Mouse (Mus musculus) hindbrain, embryonic 16.5 days (tissue): ENCODE measurements around the gene Icam2. TPM values are rescaled to one million over a fixed set of nuclear protein-coding genes. Genes with fewer than 3 reads are reported as not detected.

Source experiments
- ATAC-seq: fragments of 200-750 bp; cut with Nextera tagmentation; 2 replicates; pipeline ENCODE4 v1.8.0; 2017; ENCODE audit warnings: moderate TSS enrichment, moderate library complexity
- H3K27ac ChIP-seq: fragments of 300-500 bp; sonication (generic); 2 replicates; pipeline ENCODE4 v1.5.1; 2014; ENCODE audit warnings: low read depth, mild to moderate bottlenecking, control low read depth, low read length, moderate library complexity
- H3K27me3 ChIP-seq: fragments of 300-500 bp; sonication (generic); replicated peaks from 2 replicates; pipeline ENCODE4 v1.6.1; 2014; ENCODE audit warnings: low read length; ENCODE audit not compliant: control insufficient read depth, insufficient read depth
- H3K36me3 ChIP-seq: fragments of 300-500 bp; sonication (generic); 2 replicates; pipeline ENCODE4 v1.6.1; 2014; ENCODE audit warnings: mild to moderate bottlenecking, low read length, moderate library complexity, mixed read lengths; ENCODE audit not compliant: control insufficient read depth, insufficient read depth
- H3K4me1 ChIP-seq: fragments of 300-500 bp; sonication (generic); 2 replicates; pipeline ENCODE4 v1.6.1; 2014; ENCODE audit warnings: low read depth, low read length; ENCODE audit not compliant: control insufficient read depth, insufficient read depth
- H3K4me2 ChIP-seq: fragments of 300-500 bp; sonication (generic); 2 replicates; pipeline ENCODE4 v1.6.1; 2014; ENCODE audit warnings: mild to moderate bottlenecking, low read length, control low read depth, moderate library complexity
- H3K4me3 ChIP-seq: fragments of 300-500 bp; sonication (generic); 2 replicates; pipeline ENCODE4 v1.5.1; 2014; ENCODE audit warnings: mild to moderate bottlenecking, low read length, control low read depth, moderate library complexity
- H3K9ac ChIP-seq: fragments of 300-500 bp; sonication (generic); 2 replicates; pipeline ENCODE4 v1.6.1; 2014; ENCODE audit warnings: low read depth, mild to moderate bottlenecking, control low read depth, low read length, moderate library complexity
- H3K9me3 ChIP-seq: fragments of 300-500 bp; sonication (generic); 2 replicates; pipeline ENCODE4 v1.6.1; 2014; ENCODE audit warnings: mild to moderate bottlenecking, low read length, moderate library complexity; ENCODE audit not compliant: control insufficient read depth
- WGBS: fragments of 180-500 bp; shearing (Covaris S2); extraction: QIAGEN DNeasy Blood & Tissue Kit; methylation state at CpG from one replicate; pipeline ENCODE4 v1.1.7; 2014; 5-methylcytosine and 5-hydroxymethylcytosine counted together
- polyA plus RNA-seq: library from polyadenylated mRNA; unstranded; fragments of >200 nt; fragmentation: Nextera tagmentation; extraction: Ambion mirVana; gene quantifications from 2 replicates; pipeline ENCODE4 v1.2.1, GENCODE M21; 2015

Icam2 gene
- polyA plus RNA-seq, 1 experiment from 2014 or later, result 15.1 TPM

GRCm38 (mm10) chr11:106364712-106365111 is 23.2 kb downstream of the Icam2 start:
- Histone ChIP-seq H3K4me1 (peaks cover 5% of the 10 kb centered on the region; the same call in 1 of the 2 replicates), H3K36me3 (no peaks in the 10 kb centered on the region), H3K27ac (no peak overlapping the region), H3K4me2 (no peak overlapping the region), H3K27me3 (no peaks in the 10 kb centered on the region), H3K9ac (no peak overlapping the region), H3K4me3 (no peak overlapping the region), H3K9me3 (no peaks in the 10 kb centered on the region)
- peak; percentile 50; the same call in 1 of the 2 replicates for ATAC-seq
- WGBS, result 5% methylated on average over 11 of the region's 11 CpGs

- WGBS, result 14% methylated on average over 5 of the region's 5 CpGs
- no peaks in the 10 kb centered on the region for H3K27me3 ChIP-seq
- H3K4me3 ChIP-seq, result no peak overlapping the region
- no peaks in the 10 kb centered on the region for H3K36me3 ChIP-seq
- H3K4me2 ChIP-seq, result no peak overlapping the region
- no peaks in the 10 kb centered on the region for H3K9me3 ChIP-seq
- H3K27ac ChIP-seq, result no peak overlapping the region
- no peak for ATAC-seq
- no peaks in the 10 kb centered on the region for H3K4me1 ChIP-seq
- H3K9ac ChIP-seq, result no peak overlapping the region
These were observed 28.5 kb downstream of the Icam2 start for GRCm38 (mm10) chr11:106359350-106359749.

GRCm38 (mm10) chr11:106355382-106356128 is 32.3 kb downstream of the Icam2 start:
- no peak overlapping the region for H3K4me3 ChIP-seq
- WGBS, result 71% methylated on average over 19 of the region's 19 CpGs
- H3K4me2 ChIP-seq, result no peak overlapping the region
- H3K27ac ChIP-seq, result no peak overlapping the region
- no peaks in the 10 kb centered on the region for H3K4me1 ChIP-seq
- no peaks in the 10 kb centered on the region for H3K27me3 ChIP-seq
- no peaks in the 10 kb centered on the region for H3K9me3 ChIP-seq
- H3K9ac ChIP-seq, result no peak overlapping the region
- no peaks in the 10 kb centered on the region for H3K36me3 ChIP-seq
- ATAC-seq, result no peak

- Histone ChIP-seq H3K4me1 (no peaks in the 10 kb centered on the region), H3K4me2 (no peak overlapping the region), H3K9me3 (no peaks in the 10 kb centered on the region), H3K27me3 (no peaks in the 10 kb centered on the region), H3K27ac (no peak overlapping the region), H3K4me3 (no peak overlapping the region), H3K9ac (no peak overlapping the region), H3K36me3 (no peaks in the 10 kb centered on the region)
- ATAC-seq, result no peak
- 60% methylated on average over 1 of the region's 1 CpGs for WGBS
These were observed 33.7 kb downstream of the Icam2 start for GRCm38 (mm10) chr11:106354181-106354580.

GRCm38 (mm10) chr11:106353188-106353587 is 34.7 kb downstream of the Icam2 start, which contains the start of gene Scn4a:
Gene Scn4a, minus strand, starts transcription at chr11:106353288.
- ATAC-seq, result no peak
- WGBS, result 90% methylated on average over 12 of the region's 12 CpGs

GRCm38 (mm10) chr11:106351941-106352340 is 35.9 kb downstream of the Icam2 start:
- Histone ChIP-seq H3K9me3 (no peaks in the 10 kb centered on the region), H3K4me1 (no peaks in the 10 kb centered on the region), H3K36me3 (no peaks in the 10 kb centered on the region), H3K4me3 (no peak overlapping the region), H3K9ac (no peak overlapping the region), H3K4me2 (no peak overlapping the region), H3K27ac (no peak overlapping the region), H3K27me3 (no peaks in the 10 kb centered on the region)
- 71% methylated on average over 4 of the region's 4 CpGs for WGBS
- ATAC-seq, result no peak

More at GRCm38 (mm10) chr11:106353188-106353587, 34.7 kb downstream of the Icam2 start, which contains the start of gene Scn4a:
- Histone ChIP-seq H3K27ac (no peak within 1 kb of the TSS), H3K4me3 (no peak within 1 kb of the TSS), H3K9me3 (no peaks in the 10 kb centered on the region), H3K4me2 (no peak within 1 kb of the TSS), H3K36me3 (no peaks in the 10 kb centered on the region), H3K27me3 (no peaks in the 10 kb centered on the region), H3K9ac (no peak within 1 kb of the TSS), H3K4me1 (no peaks in the 10 kb centered on the region)

- no peak for ATAC-seq
These were observed 36.6 kb downstream of the Icam2 start for GRCm38 (mm10) chr11:106351253-106351652.

GRCm38 (mm10) chr11:106350853-106351252 is 37.0 kb downstream of the Icam2 start:
- ATAC-seq, result no peak
- no peak overlapping the region for H3K9ac ChIP-seq
- no peaks in the 10 kb centered on the region for H3K9me3 ChIP-seq
- no peaks in the 10 kb centered on the region for H3K4me1 ChIP-seq
- H3K27me3 ChIP-seq, result no peaks in the 10 kb centered on the region
- no peaks in the 10 kb centered on the region for H3K36me3 ChIP-seq
- WGBS, result 56% methylated on average over 5 of the region's 5 CpGs
- H3K4me2 ChIP-seq, result no peak overlapping the region
- H3K27ac ChIP-seq, result no peak overlapping the region
- no peak overlapping the region for H3K4me3 ChIP-seq

More at GRCm38 (mm10) chr11:106351253-106351652, 36.6 kb downstream of the Icam2 start:
- Histone ChIP-seq H3K27ac (no peak overlapping the region), H3K36me3 (no peaks in the 10 kb centered on the region), H3K4me3 (no peak overlapping the region), H3K4me1 (no peaks in the 10 kb centered on the region), H3K9me3 (no peaks in the 10 kb centered on the region), H3K27me3 (no peaks in the 10 kb centered on the region), H3K4me2 (no peak overlapping the region), H3K9ac (no peak overlapping the region)
- 79% methylated on average over 3 of the region's 3 CpGs for WGBS

GRCm38 (mm10) chr11:106349772-106350171 is 38.1 kb downstream of the Icam2 start:
- Histone ChIP-seq H3K4me3 (no peak overlapping the region), H3K36me3 (no peaks in the 10 kb centered on the region), H3K4me2 (no peak overlapping the region), H3K9ac (no peak overlapping the region), H3K27me3 (no peaks in the 10 kb centered on the region), H3K9me3 (no peaks in the 10 kb centered on the region), H3K4me1 (no peaks in the 10 kb centered on the region), H3K27ac (no peak overlapping the region)
- 89% methylated on average over 6 of the region's 6 CpGs for WGBS
- ATAC-seq, result no peak
